Mouse (Mus musculus): ENCODE results near the gene Acap2. TPM values are rescaled to one million over a fixed set of nuclear protein-coding genes. Genes with fewer than 3 reads are reported as not detected.

Gene Acap2
- total RNA-seq, 2 experiments from 2014 or later = 32.0 to 37.3 TPM

GRCm38 (mm10) chr16:31094036-31094435 is 107.0 kb downstream of the Acap2 start:
- no peak for DNase-seq (ENCODE audit: low spot score in 2 of 2)

- no peak for DNase-seq (ENCODE audit: low spot score in 2 of 2)
Observed at GRCm38 (mm10) chr16:31093186-31093585, 107.9 kb downstream of the Acap2 start.

- DNase-seq (ENCODE audit: low spot score in 2 of 2) = no peak
Observed at GRCm38 (mm10) chr16:31081891-31082290, 119.2 kb downstream of the Acap2 start.

GRCm38 (mm10) chr16:31081125-31081664 is 119.8 kb downstream of the Acap2 start, which contains the start of gene Xxylt1:
Gene Xxylt1, minus strand, starts transcription at chr16:31081432.
- peak; percentile 91 to 92 for DNase-seq (ENCODE audit: low spot score in 2 of 2)

GRCm38 (mm10) chr16:31080573-31081051 is 120.4 kb downstream of the Acap2 start:
- DNase-seq (ENCODE audit: low spot score in 2 of 2) = peak; percentile 59 to 67

GRCm38 (mm10) chr16:31077396-31077795 is 123.6 kb downstream of the Acap2 start:
- no peak for DNase-seq (ENCODE audit: low spot score in 2 of 2)

GRCm38 (mm10) chr16:31076436-31076835 is 124.6 kb downstream of the Acap2 start:
- DNase-seq (ENCODE audit: low spot score in 2 of 2) = no peak

GRCm38 (mm10) chr16:31074324-31074908 is 126.6 kb downstream of the Acap2 start:
- no peak for DNase-seq (ENCODE audit: low spot score in 2 of 2)

GRCm38 (mm10) chr16:31071731-31072130 is 129.3 kb downstream of the Acap2 start:
- no peak for DNase-seq (ENCODE audit: low spot score in 2 of 2)

GRCm38 (mm10) chr16:31070358-31071133 is 130.5 kb downstream of the Acap2 start:
- peak; percentile 83 to 86 for DNase-seq (ENCODE audit: low spot score in 2 of 2)

GRCm38 (mm10) chr16:31069211-31070166 is 131.6 kb downstream of the Acap2 start:
- no peak for DNase-seq (ENCODE audit: low spot score in 2 of 2)

GRCm38 (mm10) chr16:31068280-31068679 is 132.8 kb downstream of the Acap2 start:
- DNase-seq (ENCODE audit: low spot score in 2 of 2) = no peak

- no peak for DNase-seq (ENCODE audit: low spot score in 2 of 2)
Observed at GRCm38 (mm10) chr16:31066344-31067098, 134.5 kb downstream of the Acap2 start.

- no peak for DNase-seq (ENCODE audit: low spot score in 2 of 2)
Observed at GRCm38 (mm10) chr16:31064782-31065181, 136.3 kb downstream of the Acap2 start.

GRCm38 (mm10) chr16:31062918-31063317 is 138.1 kb downstream of the Acap2 start:
- no peak for DNase-seq (ENCODE audit: low spot score in 2 of 2)

- DNase-seq (ENCODE audit: low spot score in 2 of 2) = no peak
Observed at GRCm38 (mm10) chr16:31061246-31061880, 139.7 kb downstream of the Acap2 start.

GRCm38 (mm10) chr16:31060714-31061113 is 140.3 kb downstream of the Acap2 start:
- no peak for DNase-seq (ENCODE audit: low spot score in 2 of 2)

GRCm38 (mm10) chr16:31060226-31060625 is 140.8 kb downstream of the Acap2 start:
- no peak for DNase-seq (ENCODE audit: low spot score in 2 of 2)

- DNase-seq (ENCODE audit: low spot score in 2 of 2) = no peak
Observed at GRCm38 (mm10) chr16:31059730-31060129, 141.3 kb downstream of the Acap2 start.

- DNase-seq (ENCODE audit: low spot score in 2 of 2) = no peak
Observed at GRCm38 (mm10) chr16:31052812-31053211, 148.2 kb downstream of the Acap2 start.
